Mouse (Mus musculus) MEL (cell line): ENCODE data around the gene Susd5. TPM values are rescaled to one million over a fixed set of nuclear protein-coding genes. Genes with fewer than 3 reads are reported as not detected.

Experiments
- DNase-seq: peaks from one replicate; pipeline ENCODE4 v3.0.0; 2011; ENCODE audit warnings: low read depth, low spot score
- H3K27ac ChIP-seq: 2 replicates; pipeline ENCODE4 v1.5.1; 2012; ENCODE audit warnings: low read depth, mild to moderate bottlenecking, control low read depth, low read length, moderate library complexity; ENCODE audit not compliant: control insufficient read depth
- H3K27me3 ChIP-seq, 2 experiments: fragments of 150-350 bp in 1 of 2; sonication (generic) in 1 of 2; 2 replicates each; pipeline ENCODE4 v1.6.1; 2012; ENCODE audit warnings: low read length in 2 of 2, mild to moderate bottlenecking in 2 of 2, improper control_type of control experiment in 1 of 2, moderate library complexity in 1 of 2; ENCODE audit not compliant: insufficient read depth in 2 of 2, control insufficient read depth in 1 of 2
- H3K36me3 ChIP-seq, 2 experiments: 2 replicates each; pipeline ENCODE4 v1.6.1; 2012 to 2014; ENCODE audit warnings: low read length in 2 of 2, improper control_type of control experiment in 1 of 2, inconsistent platforms in 1 of 2, mild to moderate bottlenecking in 1 of 2; ENCODE audit not compliant: insufficient read depth in 2 of 2, control insufficient read depth in 1 of 2
- H3K4me1 ChIP-seq, 2 experiments: fragments of 150-350 bp in 1 of 2; sonication (generic) in 1 of 2; 2 replicates each; pipeline ENCODE4 v1.6.1; 2012; ENCODE audit warnings: low read length in 2 of 2, improper control_type of control experiment in 1 of 2, mild to moderate bottlenecking in 1 of 2; ENCODE audit not compliant: insufficient read depth in 2 of 2, control insufficient read depth in 1 of 2
- H3K4me3 ChIP-seq, 2 experiments: fragments of 150-350 bp in 1 of 2; sonication (generic) in 1 of 2; 2 replicates each; pipeline ENCODE4 v1.5.1; 2012; ENCODE audit warnings: low read depth in 2 of 2, low read length in 2 of 2, mild to moderate bottlenecking in 2 of 2, moderate library complexity in 2 of 2, control low read depth in 1 of 2, improper control_type of control experiment in 1 of 2; ENCODE audit not compliant: control insufficient read depth in 1 of 2, insufficient read depth in 1 of 2
- H3K79me2 ChIP-seq: 2 replicates; pipeline ENCODE4 v1.6.1; 2012; ENCODE audit warnings: mild to moderate bottlenecking, low read length, moderate library complexity; ENCODE audit not compliant: control insufficient read depth, poor library complexity, insufficient read depth
- H3K9ac ChIP-seq: 2 replicates; pipeline ENCODE4 v1.6.1; 2012; ENCODE audit warnings: low read depth, mild to moderate bottlenecking, control low read depth, low read length, moderate library complexity; ENCODE audit not compliant: control insufficient read depth, poor library complexity, severe bottlenecking
- H3K9me3 ChIP-seq: fragments of 150-350 bp; sonication (generic); replicated peaks from 2 replicates; pipeline ENCODE4 v1.6.1; 2012; ENCODE audit warnings: mild to moderate bottlenecking, low read length, improper control_type of control experiment, moderate library complexity; ENCODE audit not compliant: insufficient read depth
- BHLHE40 ChIP-seq: IDR thresholded peaks from 2 replicates; pipeline ENCODE4 v1.6.1; 2012; ENCODE audit warnings: low read depth, mild to moderate bottlenecking, inconsistent platforms, low read length, improper control_type of control experiment, borderline replicate concordance
- CTCF ChIP-seq, 3 experiments: IDR thresholded peaks in 2 of 3; conservative IDR thresholded peaks in 1 of 3; 2 replicates each; pipeline ENCODE4 v1.5.1; 2011 to 2012; ENCODE audit warnings: low read length in 3 of 3, low read depth in 2 of 3, mild to moderate bottlenecking in 2 of 3, improper control_type of control experiment in 1 of 3, inconsistent platforms in 1 of 3, mixed read lengths in 1 of 3, moderate library complexity in 1 of 3; ENCODE audit not compliant: control insufficient read depth in 1 of 3, insufficient read depth in 1 of 3, poor library complexity in 1 of 3, severe bottlenecking in 1 of 3
- E2F4 ChIP-seq: IDR thresholded peaks from 2 replicates; pipeline ENCODE4 v1.6.1; 2011; ENCODE audit warnings: low read depth, low read length, improper control_type of control experiment, borderline replicate concordance
- ELF1 ChIP-seq: IDR thresholded peaks from 2 replicates; pipeline ENCODE4 v1.6.1; 2014; ENCODE audit warnings: low read depth, mild to moderate bottlenecking, inconsistent platforms, low read length, improper control_type of control experiment, moderate library complexity
- EP300 ChIP-seq, 2 experiments: IDR thresholded peaks; 2 replicates each; pipeline ENCODE4 v1.6.1; 2011; ENCODE audit warnings: improper control_type of control experiment in 2 of 2, low read length in 2 of 2, low read depth in 1 of 2, mild to moderate bottlenecking in 1 of 2
- GATA1 ChIP-seq: IDR thresholded peaks from 2 replicates; pipeline ENCODE4 v1.6.1; 2011; ENCODE audit warnings: low read depth, low read length, improper control_type of control experiment
- HCFC1 ChIP-seq: IDR thresholded peaks from 2 replicates; pipeline ENCODE4 v1.6.1; 2012; ENCODE audit warnings: low read depth, mild to moderate bottlenecking, inconsistent platforms, low read length, improper control_type of control experiment, moderate library complexity
- MEF2A ChIP-seq: IDR thresholded peaks from 2 replicates; pipeline ENCODE4 v1.6.1; 2014; ENCODE audit warnings: low read depth, mild to moderate bottlenecking, inconsistent platforms, low read length, improper control_type of control experiment; ENCODE audit not compliant: poor library complexity, insufficient replicate concordance, severe bottlenecking; ENCODE audit errors: extremely low read depth
- MXI1 ChIP-seq: IDR thresholded peaks from 2 replicates; pipeline ENCODE4 v1.6.1; 2011; ENCODE audit warnings: mild to moderate bottlenecking, low read depth, low read length, improper control_type of control experiment
- MYC ChIP-seq: IDR thresholded peaks from 2 replicates; pipeline ENCODE4 v1.6.1; 2011; ENCODE audit warnings: low read depth, mild to moderate bottlenecking, low read length, improper control_type of control experiment, moderate library complexity
- NRF1 ChIP-seq: IDR thresholded peaks from 2 replicates; pipeline ENCODE4 v1.6.1; 2014; ENCODE audit warnings: low read depth, mild to moderate bottlenecking, inconsistent platforms, low read length, improper control_type of control experiment, moderate library complexity; ENCODE audit not compliant: poor library complexity, insufficient read depth, severe bottlenecking
- POLR2A ChIP-seq, 2 experiments: IDR thresholded peaks; 2 replicates each; pipeline ENCODE4 v1.6.1; 2011 to 2012; ENCODE audit warnings: low read length in 2 of 2, mild to moderate bottlenecking in 2 of 2, control low read depth in 1 of 2, improper control_type of control experiment in 1 of 2, low read depth in 1 of 2, moderate library complexity in 1 of 2; ENCODE audit not compliant: control insufficient read depth in 1 of 2, insufficient read depth in 1 of 2, poor library complexity in 1 of 2
- SMC3 ChIP-seq: IDR thresholded peaks from 2 replicates; pipeline ENCODE4 v1.6.1; 2011; ENCODE audit warnings: low read depth, low read length, improper control_type of control experiment
- TAL1 ChIP-seq: IDR thresholded peaks from 2 replicates; pipeline ENCODE4 v1.6.1; 2012; ENCODE audit warnings: mild to moderate bottlenecking, inconsistent platforms, low read length, moderate library complexity, mixed read lengths
- USF1 ChIP-seq: IDR thresholded peaks from 2 replicates; pipeline ENCODE4 v1.6.1; 2014; ENCODE audit warnings: low read depth, mild to moderate bottlenecking, inconsistent platforms, low read length, improper control_type of control experiment, moderate library complexity
- USF2 ChIP-seq, 2 experiments: IDR thresholded peaks; 2 replicates each; pipeline ENCODE4 v1.6.1; 2011 to 2012; ENCODE audit warnings: improper control_type of control experiment in 2 of 2, low read length in 2 of 2, borderline replicate concordance in 1 of 2, inconsistent platforms in 1 of 2, low read depth in 1 of 2, mild to moderate bottlenecking in 1 of 2; ENCODE audit not compliant: insufficient read depth in 1 of 2
- ZNF384 ChIP-seq: IDR thresholded peaks from 2 replicates; pipeline ENCODE4 v1.6.1; 2012; ENCODE audit warnings: low read depth, mild to moderate bottlenecking, inconsistent platforms, low read length, improper control_type of control experiment
- polyA plus RNA-seq, 2 experiments: library from polyadenylated mRNA; stranded (reverse) in 1 of 2; unstranded in 1 of 2; fragments of >175 nt in 1 of 2; fragments of >200 nt in 1 of 2; gene quantifications; 2 replicates each; pipeline versions ENCODE4 v1.2.1 to v1.2.4; 2012; ENCODE audit warnings: low replicate concordance in 2 of 2, low read depth in 1 of 2; ENCODE audit not compliant: insufficient read length in 2 of 2, insufficient read depth in 1 of 2, missing spikeins in 1 of 2
- total RNA-seq: library from RNA; depleted of rRNA; stranded (reverse); fragments of 300-350 nt; gene quantifications from 2 replicates; pipeline ENCODE4 v1.2.3, GENCODE M21; 2012

Susd5 gene
- total and polyA plus RNA-seq, 3 experiments, result not detected

- TF ChIP-seq USF2 (IDR thresholded peaks at IDR 0.05; ENCODE audit: borderline replicate concordance in 1 of 2, insufficient read depth in 1 of 2, low read depth in 1 of 2, low read length in 2 of 2) (no peak), USF1 (no peak), EP300 (IDR thresholded peaks at IDR 0.05; ENCODE audit: low read depth in 1 of 2, low read length in 2 of 2) (no peak), MXI1 (no peak), NRF1 (no peak), SMC3 (no peak), POLR2A (IDR thresholded peaks at IDR 0.05; ENCODE audit: control insufficient read depth in 1 of 2, insufficient read depth in 1 of 2, low read depth in 1 of 2, low read length in 2 of 2, poor library complexity in 1 of 2) (no peak), TAL1 (no peak), HCFC1 (no peak), CTCF (IDR thresholded peaks at IDR 0.05 in 2 of 3, conservative IDR thresholded peaks at IDR 0.05 in 1 of 3; ENCODE audit: control insufficient read depth in 1 of 3, insufficient read depth in 1 of 3, low read depth in 2 of 3, low read length in 3 of 3, poor library complexity in 1 of 3, severe bottlenecking in 1 of 3) (no peak), E2F4 (no peak), ELF1 (no peak), ZNF384 (no peak), GATA1 (no peak), BHLHE40 (no peak)
- no peaks in the 10 kb centered on the region for H3K79me2 ChIP-seq
- no peak for DNase-seq
- no peaks in the 10 kb centered on the region for H3K9me3 ChIP-seq
- H3K9ac ChIP-seq, result no peak overlapping the region
- H3K36me3 ChIP-seq, result no peaks in the 10 kb centered on the region
- H3K27ac ChIP-seq, result no peak overlapping the region
- no peaks in the 10 kb centered on the region for H3K27me3 ChIP-seq
- no peaks in the 10 kb centered on the region; a peak in 1 of 4 replicates for H3K4me1 ChIP-seq
- H3K4me3 ChIP-seq, result no peak overlapping the region
Measured at GRCm38 (mm10) chr9:114009526-114009925, 47.4 kb upstream of the Susd5 start.

- no peaks in the 10 kb centered on the region for H3K79me2 ChIP-seq
- no peaks in the 10 kb centered on the region for H3K9me3 ChIP-seq
- no peaks in the 10 kb centered on the region for H3K27me3 ChIP-seq
- TF ChIP-seq MYC, result no peak
- no peak for TF ChIP-seq MEF2A
- TF ChIP-seq EP300 (IDR thresholded peaks at IDR 0.05; ENCODE audit: low read depth in 1 of 2, low read length in 2 of 2), result 0 out of 4 replicates have a peak, but pooled peaks of 1 of the 2 experiments have one; percentile 4
- no peak overlapping the region for H3K4me3 ChIP-seq
- peaks cover 0 to 3% of the 10 kb centered on the region in 2 experiments; a peak in 2 of 4 replicates for H3K36me3 ChIP-seq
- no peak overlapping the region for H3K9ac ChIP-seq
- H3K4me1 ChIP-seq, result peaks cover 0 to 3% of the 10 kb centered on the region in 2 experiments; a peak in 3 of 4 replicates
- peak; percentile 28 for DNase-seq
- no peak overlapping the region for H3K27ac ChIP-seq
Measured at GRCm38 (mm10) chr9:114011203-114011602, 45.7 kb upstream of the Susd5 start.
